Mouse (Mus musculus): ENCODE measurements around the gene Mpg.
A peak's percentile ranks its signal among the peaks of the same experiment; 100 is the strongest.

Mpg gene

DNA sequence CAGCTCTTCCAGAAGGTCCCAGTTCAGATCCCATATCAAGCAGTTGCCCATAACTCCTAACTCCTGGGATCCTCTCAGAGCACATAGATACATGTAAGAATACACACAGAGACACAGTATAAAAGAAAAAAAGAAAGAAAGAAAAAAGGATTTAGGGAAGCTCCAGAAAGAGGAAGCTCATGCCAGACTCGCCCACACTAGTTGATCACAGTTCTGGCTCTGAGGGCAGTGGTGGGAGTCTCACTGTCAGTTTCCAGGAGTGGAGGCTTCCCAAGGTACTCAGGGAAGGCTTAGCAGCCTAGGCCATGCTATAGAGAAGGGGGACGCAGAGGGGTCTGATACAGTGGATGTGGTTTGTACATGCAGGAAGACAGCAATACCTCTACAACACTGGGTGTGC, 4.8 kb downstream of the Mpg start:
- no peak for DNase-seq (ENCODE audit: low spot score)

DNA sequence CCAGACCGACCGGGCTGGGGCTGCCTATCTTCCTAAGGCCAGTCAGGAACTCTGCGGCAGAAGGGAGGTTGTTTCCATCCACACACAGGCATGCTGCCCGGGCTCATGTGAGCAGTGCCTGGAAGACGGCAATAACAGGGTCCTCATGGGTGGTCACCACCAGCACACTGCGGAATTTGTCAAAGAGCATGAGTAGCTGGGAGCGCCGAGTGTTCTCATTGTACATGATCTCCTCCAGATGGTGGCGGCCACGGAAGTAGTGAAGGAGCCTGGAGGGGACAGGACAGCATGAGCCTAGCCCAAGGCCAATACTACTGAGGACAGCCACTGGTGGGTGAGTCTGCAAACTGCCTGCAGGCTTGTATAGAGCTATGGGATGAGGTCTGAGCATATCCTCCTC, 6.5 kb downstream of the Mpg start:
- DNase-seq (ENCODE audit: low spot score): no peak

DNA sequence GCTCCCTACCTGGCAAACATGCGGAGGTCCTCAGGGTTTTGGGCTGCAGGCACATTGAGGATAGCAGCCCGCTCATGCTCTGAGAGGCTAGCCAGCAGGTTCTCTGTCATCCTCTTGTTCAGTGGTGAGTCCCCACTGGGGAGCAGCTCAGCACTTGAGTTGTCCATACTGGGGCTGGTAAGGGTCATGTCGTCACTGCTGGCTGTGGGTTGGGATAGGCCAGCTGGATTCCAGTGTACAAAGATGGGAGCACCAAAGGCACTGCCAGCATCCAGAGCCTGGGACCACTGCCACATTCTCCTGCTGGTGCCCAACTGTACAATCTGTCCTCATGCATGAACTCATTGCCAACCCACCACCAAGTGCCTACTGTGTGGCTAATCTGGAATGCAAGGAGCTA, 7.6 kb downstream of the Mpg start:
- no peak for DNase-seq (ENCODE audit: low spot score)

DNA sequence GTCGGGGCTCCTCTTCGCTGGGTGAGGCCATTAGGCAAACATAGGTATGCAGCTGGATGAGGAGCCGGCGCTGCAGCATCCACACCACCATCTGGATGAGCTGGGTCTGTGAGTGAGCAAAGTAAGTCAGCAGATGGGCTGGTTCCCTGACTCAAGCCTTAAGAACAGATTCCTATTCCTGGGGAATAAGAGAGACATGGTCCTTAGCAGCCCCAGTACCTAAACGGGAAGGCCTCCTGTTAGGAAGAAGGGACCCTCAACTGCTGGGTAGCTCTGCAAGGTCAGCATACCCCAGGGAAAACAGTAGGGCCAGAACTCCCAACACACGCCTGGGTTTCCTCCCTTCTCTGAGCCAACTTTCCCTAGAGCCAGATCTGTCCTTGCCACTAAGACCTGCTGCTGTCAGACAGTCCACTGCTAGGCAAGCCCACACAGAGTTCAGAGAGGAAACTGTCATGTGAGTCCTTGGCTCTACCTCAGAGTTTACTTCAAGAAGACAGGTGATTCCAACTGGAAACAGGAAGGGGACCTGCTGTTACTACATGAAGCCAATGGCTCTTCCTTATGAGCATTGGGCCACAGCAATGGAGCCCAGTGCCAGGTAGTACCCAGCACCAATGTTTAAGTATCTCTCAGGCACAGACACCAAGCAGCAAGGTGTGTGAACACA, 8.6 kb downstream of the Mpg start:
- no peak for DNase-seq (ENCODE audit: low spot score)

DNA sequence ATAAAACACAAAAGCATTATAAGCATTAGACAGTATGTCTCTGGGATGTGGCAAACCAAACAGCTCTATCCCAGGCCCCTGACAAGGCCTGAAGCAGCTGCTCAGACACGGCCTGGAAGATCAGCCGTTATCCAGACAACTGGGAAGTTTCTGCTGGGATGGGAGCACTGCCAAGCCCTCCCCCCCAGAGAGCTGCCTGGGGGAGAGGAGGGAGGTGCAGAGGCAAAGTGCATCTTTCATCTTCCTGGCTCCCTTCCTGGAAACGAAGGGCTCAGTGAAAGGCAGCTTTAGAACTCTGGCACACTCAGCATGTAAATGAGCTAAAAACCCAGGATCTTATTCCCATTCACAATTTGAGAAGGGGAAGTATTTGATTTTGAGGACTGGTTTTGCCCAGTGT, 9.3 kb downstream of the Mpg start:
- peak; percentile 86 for DNase-seq (ENCODE audit: low spot score)

DNA sequence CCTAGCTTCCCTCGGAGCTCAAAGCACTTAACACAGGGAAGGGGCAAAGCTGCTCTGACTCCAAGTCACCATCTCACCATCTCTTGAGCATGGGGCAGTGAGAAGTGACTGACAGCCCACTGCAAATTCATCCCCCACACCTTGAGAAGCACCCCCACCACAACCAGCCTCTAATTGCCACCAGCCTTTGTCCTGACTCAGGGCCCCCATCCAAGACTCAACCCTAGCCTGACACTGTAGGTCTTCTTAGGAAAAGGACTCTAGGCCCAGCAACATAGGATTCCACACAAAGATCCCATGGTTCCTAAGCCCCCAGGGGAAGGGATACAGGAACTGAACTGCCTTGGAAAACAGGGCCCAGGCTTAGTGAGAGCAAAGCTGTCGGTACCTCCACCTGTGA, 9.8 kb downstream of the Mpg start:
- DNase-seq (ENCODE audit: low spot score): no peak

DNA sequence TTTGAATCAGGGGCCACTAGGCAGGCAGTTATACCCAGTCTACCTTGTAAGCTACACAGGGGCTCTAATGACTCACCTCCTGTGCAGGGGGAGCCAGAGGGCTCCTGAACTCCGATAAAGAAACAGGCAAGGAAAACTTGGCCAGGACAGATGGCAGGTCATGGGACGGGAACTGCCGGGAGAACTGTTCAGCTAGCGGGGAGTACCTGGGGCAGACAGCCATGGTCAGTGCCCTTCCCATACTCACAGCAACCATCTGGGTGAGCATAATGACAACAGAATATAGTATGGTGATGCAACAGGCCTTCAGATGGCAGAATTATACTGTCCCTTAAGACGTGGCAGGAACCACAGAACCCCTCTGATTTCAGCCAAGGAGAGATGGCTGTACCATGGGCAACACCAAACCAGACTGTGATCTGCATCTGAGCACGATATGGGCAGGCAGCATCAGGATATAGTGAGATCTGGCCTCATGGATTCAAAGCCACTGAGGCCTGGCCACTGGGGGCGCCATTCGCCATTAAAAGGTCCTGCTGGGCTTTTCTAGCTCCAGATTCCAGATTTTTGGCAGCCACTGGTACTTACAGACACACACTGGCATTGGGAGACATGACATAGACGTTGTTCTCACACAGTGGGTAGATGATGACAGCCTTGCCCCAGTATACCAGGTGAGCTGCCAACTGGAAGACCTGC, 10.6 kb downstream of the Mpg start:
- DNase-seq (ENCODE audit: low spot score): peak; percentile 79

DNA sequence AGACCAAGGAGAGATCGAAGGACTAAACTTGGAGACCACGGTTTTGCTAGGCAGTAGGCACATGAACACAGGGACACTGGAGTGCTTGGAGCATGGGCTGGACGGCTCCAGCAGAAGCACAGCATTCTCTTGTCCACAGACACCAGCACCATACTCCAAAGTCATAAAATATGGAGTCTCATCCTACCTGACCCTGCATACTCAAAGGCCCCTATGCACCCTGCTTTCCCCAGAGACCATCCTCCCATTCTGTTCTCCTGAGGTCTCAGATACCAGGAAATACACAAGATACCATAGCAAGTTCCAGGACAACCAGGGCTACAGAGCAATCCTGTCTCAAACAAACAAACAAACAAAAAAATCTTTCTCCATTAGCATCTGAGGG, 11.1 kb downstream of the Mpg start:
- DNase-seq (ENCODE audit: low spot score): no peak

DNA sequence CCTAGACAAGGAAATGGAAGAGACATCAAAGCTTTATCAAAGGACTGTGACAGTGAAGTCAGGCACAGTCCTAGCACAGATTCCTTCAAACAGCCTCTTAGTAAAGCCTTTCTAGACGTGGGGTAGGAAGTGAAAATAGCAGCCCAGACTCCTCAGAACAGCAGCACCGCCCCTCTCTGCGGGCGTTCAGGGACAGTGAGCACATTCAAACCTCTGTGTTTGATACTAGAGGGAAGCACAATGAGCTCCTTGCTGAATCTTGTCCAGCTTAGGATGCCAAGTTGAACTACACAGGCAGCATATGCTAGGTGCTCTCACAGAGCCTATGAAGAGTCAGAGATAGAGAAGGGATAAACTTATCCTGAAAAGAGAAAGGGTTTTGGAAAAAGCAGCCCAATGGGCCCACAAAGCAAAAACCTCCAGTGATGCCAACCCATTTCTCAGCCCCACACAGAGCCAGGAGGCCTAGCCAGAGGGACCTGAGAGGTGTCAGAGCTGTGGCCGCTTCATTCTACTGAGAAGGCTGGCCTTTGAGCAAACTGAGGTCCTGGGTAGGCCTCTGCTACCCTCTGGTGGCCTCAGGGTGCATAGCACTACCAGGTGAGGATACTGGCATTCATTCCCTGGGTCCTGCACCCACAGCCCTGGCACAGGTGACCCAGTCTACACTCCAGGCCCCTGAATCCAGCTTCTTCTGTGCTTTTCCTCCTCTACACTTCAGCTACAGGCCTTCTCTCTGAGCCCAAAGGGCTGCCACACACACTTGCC, 12.0 kb downstream of the Mpg start:
- peak; percentile 82 for DNase-seq (ENCODE audit: low spot score)

DNA sequence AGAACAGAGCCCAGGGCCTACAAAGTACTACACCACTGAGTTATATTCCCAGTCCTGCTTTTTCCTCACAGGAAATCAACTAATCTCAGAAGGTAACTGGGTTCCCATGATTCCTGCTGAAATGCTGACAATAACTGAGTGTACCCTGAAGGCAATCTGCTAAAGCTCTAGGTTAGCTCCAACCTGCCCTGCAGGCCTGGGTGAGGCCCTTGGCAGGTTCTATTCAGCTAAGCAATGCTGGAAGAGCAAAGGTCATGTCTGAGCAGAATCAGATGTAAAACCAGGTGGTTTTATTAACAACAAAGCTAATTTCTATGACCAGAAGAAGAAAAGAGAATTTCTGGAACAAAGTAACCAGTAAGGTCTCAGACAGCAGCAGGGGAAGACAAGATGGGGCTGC, 15.1 kb downstream of the Mpg start:
- DNase-seq (ENCODE audit: low spot score): no peak

DNA sequence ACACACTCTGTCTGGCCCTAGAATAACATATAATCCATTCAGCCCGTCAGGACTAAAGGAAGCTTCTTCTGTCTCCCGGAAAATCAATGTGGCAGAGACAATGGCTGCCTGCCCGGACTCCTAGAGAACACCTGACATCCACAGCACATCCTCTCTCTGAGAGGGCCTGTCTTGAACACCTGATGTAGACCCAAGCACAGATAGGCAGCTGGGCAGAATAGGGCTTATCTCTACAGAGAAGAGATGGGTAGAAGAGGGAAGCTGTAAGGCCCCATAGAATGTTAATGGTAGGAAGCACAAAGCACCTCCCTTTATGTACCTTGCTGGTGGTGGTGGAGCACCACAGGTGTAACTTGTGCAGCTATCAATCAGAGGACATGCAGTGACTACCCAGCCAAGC, 15.9 kb downstream of the Mpg start:
- DNase-seq (ENCODE audit: low spot score): no peak

DNA sequence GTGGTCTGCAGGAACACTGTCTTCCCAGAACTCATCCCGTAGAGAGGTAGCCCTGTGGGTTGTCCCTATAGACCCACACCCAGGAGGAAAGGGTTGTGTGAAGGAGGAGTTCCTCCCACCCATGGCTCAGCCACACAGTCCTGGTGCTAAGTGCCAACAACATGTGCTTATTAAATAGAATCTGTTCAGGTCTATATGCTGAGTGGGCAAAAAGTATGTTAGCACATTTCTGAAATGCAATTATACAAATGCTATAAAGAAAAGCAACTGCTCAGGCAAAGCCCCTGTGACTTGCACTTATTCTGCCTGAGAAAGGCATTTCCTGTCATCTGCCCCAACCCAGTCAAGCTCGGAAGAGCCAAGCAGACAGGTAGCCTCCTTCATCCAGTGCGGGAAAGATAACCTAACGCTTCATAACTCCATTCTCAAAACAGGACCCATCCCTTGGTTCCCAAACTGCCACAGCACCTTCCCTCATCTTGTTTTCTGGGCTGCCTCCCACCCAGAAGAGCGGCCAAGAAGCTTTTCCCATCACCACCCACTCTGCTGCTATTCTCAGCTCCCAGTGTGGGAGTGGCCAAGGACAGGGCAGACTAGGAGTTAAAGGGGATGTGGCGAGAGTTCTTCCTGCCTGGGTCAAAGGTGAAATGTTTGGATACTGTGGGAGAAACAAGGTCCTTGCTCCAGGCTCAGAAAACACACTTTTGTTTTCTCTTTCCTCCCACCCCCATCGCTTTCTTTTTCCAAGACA, 17.1 kb downstream of the Mpg start:
- no peak for DNase-seq (ENCODE audit: low spot score)

DNA sequence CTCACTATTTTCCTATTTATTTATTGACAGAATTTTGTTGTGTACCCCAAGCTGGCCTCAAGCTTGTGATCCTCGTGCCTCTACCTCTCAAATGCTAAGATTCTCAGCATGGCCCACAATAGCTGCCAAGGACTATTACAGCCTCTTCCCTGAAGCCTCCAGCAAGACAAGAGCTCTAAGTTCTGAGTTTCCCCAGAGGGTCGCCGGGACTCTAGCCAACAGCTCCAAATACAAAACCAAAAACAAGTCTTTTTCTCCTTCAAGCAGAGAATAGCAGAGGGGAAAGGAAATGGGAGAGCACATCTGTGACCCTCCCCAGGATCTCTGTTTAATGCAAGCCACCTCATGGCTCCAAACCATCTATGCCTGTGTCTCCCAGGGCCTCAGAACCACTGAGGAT, 17.8 kb downstream of the Mpg start:
- no peak for DNase-seq (ENCODE audit: low spot score)

DNA sequence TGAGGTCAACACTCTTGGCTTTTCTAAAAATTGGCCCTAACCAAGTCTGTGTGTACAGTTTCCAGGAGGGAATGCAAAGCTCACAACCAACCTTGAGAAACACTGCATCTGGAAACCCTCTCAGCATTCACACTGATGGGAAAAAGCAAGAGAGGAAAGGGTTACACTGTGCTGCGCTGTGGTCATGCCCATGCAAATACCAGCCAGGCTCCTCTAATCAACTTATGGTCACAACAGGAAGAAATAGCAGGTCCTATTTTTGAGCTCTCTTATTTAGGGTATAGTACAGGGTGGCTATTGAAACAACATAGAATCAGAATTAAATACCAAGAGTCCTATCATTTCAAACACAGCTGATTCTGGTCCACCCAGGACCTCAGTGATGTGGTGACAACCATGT, 18.3 kb downstream of the Mpg start:
- DNase-seq (ENCODE audit: low spot score): no peak

DNA sequence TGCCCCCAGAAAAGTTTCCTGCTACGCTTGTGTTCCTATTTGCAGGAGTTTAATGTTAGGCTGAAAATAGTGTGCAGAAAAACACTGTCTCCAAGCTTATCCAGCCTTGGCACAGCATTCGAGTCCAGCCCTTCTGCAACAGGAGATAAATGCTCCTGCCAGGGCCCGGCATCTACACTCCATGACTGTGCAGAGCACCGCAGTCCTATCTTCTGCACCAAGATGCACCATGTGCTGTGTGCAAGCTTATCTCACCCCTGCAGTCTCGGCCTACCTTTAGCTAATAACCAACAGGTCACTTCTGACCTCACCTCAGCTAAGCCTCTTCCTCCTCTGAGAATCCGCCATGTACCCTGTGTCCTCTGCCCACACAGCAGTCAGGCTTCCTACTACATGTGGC, 19.3 kb downstream of the Mpg start:
- no peak for DNase-seq (ENCODE audit: low spot score)

DNA sequence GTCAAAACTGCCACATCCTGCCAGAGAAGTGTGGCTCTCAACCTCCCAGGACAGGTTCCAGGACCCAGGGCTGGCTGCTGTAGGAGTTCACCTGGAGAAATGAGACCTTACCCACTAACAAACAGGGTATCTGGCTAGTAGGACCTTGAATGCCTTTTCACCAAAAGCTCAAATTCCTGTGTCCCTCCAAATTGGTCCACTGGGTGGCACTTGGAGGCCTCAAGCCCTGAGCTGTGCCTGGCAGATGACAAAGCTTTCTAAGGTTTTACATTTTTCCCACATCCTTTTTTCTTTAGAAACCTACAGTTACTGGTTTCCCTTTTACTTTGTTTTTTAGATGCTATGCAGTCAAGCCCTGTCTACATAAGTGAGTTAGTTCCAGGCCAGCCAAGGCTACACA, 20.8 kb downstream of the Mpg start:
- DNase-seq (ENCODE audit: low spot score): peak; percentile 60

DNA sequence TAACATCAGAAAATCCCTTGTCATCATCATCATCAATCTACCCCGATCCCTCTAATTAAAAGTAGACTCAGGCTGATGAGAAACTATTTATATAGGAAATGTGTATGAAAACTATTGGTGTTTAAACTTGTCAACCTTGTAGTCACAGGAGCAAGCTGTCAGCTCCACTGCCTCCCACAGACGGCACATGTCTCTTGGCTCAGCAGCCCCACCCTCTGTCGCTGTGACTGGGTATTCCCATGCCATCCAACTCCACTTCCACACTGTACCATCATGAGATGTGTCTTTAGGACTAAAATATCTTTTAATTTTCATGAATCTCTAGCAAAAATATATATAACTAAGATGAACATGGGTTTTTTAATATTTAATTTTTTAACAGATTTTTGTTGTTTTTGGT, 22.0 kb downstream of the Mpg start:
- DNase-seq (ENCODE audit: low spot score): no peak

DNA sequence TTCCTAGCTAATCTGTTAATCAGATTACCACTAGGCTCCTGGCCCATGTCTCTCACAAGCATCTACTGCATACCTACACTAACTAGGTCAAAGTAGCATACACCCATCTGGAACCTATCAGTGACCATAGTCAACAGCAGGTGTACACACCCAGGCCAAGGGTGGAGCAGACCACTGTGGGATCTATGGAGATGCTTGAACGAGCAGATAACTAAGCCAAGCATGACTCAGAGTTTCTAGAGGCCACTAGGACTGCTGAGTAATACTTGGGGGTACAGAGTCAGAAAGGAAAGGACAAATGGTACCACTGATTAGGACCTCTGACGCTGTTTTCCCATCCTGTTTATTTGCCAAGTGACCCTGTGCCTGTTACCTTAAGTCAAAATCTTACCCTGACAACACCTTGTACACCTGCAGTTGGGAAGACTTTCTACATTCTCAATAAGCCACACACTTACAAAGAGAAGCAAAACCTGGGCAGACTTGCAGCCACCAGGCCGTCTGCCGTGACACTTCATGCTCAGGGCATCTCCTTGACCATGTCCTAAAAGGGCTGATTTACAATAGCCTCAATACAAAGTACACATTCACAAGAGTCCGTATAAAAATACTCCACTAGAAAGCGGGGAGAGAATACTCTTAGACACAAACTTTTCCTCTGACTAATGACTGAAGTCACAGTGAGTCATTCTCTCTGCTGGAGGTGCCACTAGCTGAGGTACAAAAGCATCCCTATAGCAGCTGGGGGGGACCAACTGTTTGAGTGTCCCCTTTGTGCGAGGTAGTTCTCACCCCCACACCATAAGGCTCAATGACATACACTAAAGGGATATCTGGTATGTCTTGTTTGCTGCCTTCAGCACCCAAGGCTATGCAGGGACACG, 24.8 kb downstream of the Mpg start:
- no peak for DNase-seq (ENCODE audit: low spot score)

DNA sequence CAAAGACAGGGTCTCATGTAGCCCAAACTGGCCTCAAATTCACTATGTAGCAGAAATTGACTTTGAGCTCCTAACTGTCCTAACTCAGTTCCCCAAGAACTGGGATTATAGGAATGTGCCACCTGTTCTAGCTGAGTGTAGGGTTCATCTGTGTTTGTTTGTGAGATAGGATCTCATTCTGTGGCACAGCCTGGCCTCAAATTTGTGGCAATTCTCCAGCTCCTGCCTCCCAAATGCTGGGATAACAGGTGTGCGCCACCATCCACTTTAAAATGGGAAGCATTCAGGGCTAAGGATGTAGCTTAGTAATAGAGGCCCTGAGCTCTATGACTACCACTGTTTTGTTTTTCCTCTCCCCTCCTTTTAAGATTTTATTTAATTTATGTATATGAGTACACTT, 26.8 kb downstream of the Mpg start:
- no peak for DNase-seq (ENCODE audit: low spot score)

DNA sequence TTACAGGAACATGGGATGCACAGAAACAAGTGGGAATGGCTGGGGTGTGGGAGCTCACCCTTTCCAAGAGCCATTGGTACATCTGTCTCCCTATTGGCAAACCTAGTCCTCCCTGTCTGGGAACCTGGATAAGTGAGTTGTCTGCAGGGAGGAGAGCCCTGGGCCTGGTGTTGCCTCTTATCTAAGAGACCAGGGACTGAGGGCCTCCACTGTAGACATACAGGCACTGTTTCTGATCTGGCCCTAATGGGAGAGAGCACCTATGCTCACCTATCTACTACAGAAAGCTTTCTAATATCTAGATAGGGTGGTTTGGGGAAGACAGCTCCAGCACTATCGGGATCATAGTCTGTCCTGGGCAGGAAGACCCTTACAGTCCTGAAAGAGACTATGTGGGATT, 29.8 kb downstream of the Mpg start:
- no peak for DNase-seq (ENCODE audit: low spot score)

DNA sequence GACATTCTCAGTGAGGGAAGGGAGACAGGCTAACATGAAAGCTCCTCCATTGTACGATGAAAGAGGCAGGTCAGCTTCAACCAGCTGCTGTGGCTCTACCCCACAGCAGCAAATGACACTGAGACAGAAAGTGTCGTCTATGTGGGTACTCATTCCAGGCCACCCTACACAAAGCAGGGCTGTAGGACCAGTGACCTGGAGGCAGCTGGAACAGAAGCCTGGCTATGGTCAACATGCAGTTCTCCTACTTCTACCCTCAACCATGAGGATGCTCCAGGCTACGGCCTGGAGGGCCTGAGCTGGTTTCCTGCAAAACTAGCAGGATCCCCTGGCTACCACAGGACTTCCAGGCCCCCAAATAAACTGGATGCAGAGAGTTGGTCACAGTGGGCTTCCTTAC, 30.3 kb downstream of the Mpg start:
- no peak for DNase-seq (ENCODE audit: low spot score)

Measured in MN1 (cell line).